In the genomic region with DNA sequence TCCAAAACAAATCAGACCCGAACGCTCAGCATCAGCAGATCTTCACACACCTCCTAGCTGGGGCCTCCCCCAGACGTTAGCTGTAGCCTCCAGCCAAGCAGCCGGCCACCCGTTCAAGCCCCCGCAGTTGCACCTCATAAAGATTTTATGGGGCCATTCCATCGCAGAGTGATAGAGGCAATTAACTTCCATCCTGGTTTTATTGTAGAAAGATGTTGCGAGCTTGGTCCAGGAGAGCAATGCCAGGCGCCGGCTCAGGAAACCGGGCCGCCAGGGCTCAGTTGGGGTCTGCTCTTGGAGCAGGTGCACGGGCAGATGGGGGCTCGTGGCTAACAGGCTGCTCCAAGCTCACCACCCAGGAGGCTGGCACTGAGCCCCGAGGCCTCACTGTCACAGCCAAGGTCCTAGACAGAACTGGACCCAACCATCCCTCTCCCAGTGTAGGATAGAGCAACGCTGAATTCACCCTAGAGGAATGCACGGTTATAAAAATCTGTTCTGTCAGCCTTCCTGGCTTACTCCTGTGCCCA, we compare ENCODE assay signal across 8 mouse cellular contexts. TPM values are rescaled to one million over a fixed set of nuclear protein-coding genes. Genes with fewer than 3 reads are reported as not detected.
DNase-seq lines count a peak whose midpoint lies in the region; ATAC-seq and TF ChIP-seq lines count a peak whose summit lies in the region.

No protein-coding gene starts in this region.

- no peak overlapping the region for H3K4me2 ChIP-seq in lung, embryonic 14.5 days
- peak overlapping the region; percentile 20; the same call in 1 of the 2 replicates for H3K4me2 ChIP-seq in limb, embryonic 11.5 days (ENCODE audit: low read depth, severe bottlenecking)

- H3K27me3 ChIP-seq in lung, embryonic 14.5 days (ENCODE audit: insufficient read depth, low read length): no peaks in the 10 kb centered on the region
- H3K27me3 ChIP-seq in limb, embryonic 11.5 days (ENCODE audit: control insufficient read depth, insufficient read depth, low read length): no peaks in the 10 kb centered on the region

- peaks cover 7% of the 10 kb centered on the region for H3K9me3 ChIP-seq in lung, embryonic 14.5 days (ENCODE audit: low read depth, low read length)
- H3K9me3 ChIP-seq in limb, embryonic 11.5 days (ENCODE audit: control insufficient read depth, low read length): no peaks in the 10 kb centered on the region; the same call in 1 of the 2 replicates

- H3K27ac ChIP-seq in lung, embryonic 14.5 days (ENCODE audit: low read depth): no peak overlapping the region
- no peak overlapping the region for H3K27ac ChIP-seq in limb, embryonic 11.5 days (replicated peaks; ENCODE audit: low read depth, low read length)

- TF ChIP-seq CTCF in lung, embryonic 14.5 days (IDR thresholded peaks at IDR 0.05; ENCODE audit: low read depth): no peak

- DNase-seq in embryo, embryonic 11 days: peak; percentile 23
- DNase-seq in embryo, embryonic 10 days (ENCODE audit: low spot score): no peak
- DNase-seq in lung, embryonic 14.5 days: peak; percentile 72
- no peak for DNase-seq in lung, postnatal 36 days
- peak; percentile 94 for DNase-seq in cerebellum, adult 8-10 months
- peak; percentile 84 for DNase-seq in limb, embryonic 11.5 days (ENCODE audit: low spot score)
- no peak for DNase-seq in gastrocnemius, postnatal 4 days (ENCODE audit: low spot score in 2 of 2)

- H3K36me3 ChIP-seq in lung, embryonic 14.5 days (ENCODE audit: insufficient read depth): no peaks in the 10 kb centered on the region
- no peaks in the 10 kb centered on the region for H3K36me3 ChIP-seq in limb, embryonic 11.5 days (ENCODE audit: control insufficient read depth, insufficient read depth, low read length)

- H3K9ac ChIP-seq in lung, embryonic 14.5 days: no peak overlapping the region
- no peak overlapping the region for H3K9ac ChIP-seq in limb, embryonic 11.5 days (ENCODE audit: low read length)

- no peaks in the 10 kb centered on the region; the same call in 1 of the 2 replicates for H3K4me1 ChIP-seq in lung, embryonic 14.5 days (ENCODE audit: insufficient read depth)
- H3K4me1 ChIP-seq in limb, embryonic 11.5 days (ENCODE audit: control insufficient read depth, insufficient read depth, low read length): peaks cover 15% of the 10 kb centered on the region

- peak; percentile 63; the same call in 1 of the 2 replicates for ATAC-seq in lung, embryonic 14.5 days (ENCODE audit: insufficient read depth)
- ATAC-seq in limb, embryonic 11.5 days (ENCODE audit: insufficient number of reproducible peaks, low FRiP score, low TSS enrichment, low read depth): peak; percentile 65; the same call in 1 of the 2 replicates
- ATAC-seq in erythroblast, adult 5-6 weeks (replicated peaks; ENCODE audit: low FRiP score, poor library complexity, severe bottlenecking): no peak

- 57% methylated on average over 17 of the region's 17 CpGs for WGBS in lung, embryonic 14.5 days
- 21% methylated on average over 17 of the region's 17 CpGs for WGBS in limb, embryonic 11.5 days

- no peak overlapping the region for H3K4me3 ChIP-seq in lung, embryonic 14.5 days (ENCODE audit: low read depth, low read length)
- no peak overlapping the region for H3K4me3 ChIP-seq in limb, embryonic 11.5 days (ENCODE audit: low read depth, low read length)

RNA-seq across cellular contexts. Expression of gene Castor2, which starts 25.9 kb away (rescaled TPM):
- polyA plus RNA-seq in lung, embryonic 14.5 days (2014; fragmentation: Nextera tagmentation; extraction: Ambion mirVana): 3.7 and 4.9 TPM in 2 replicates
- polyA plus RNA-seq in limb, embryonic 11.5 days (2014; fragmentation: Nextera tagmentation; extraction: Ambion mirVana): 9.2 and 11.8 TPM in 2 replicates
- total RNA-seq in erythroblast, adult 5-6 weeks (2015; ENCODE audit: low replicate concordance): 1.3 TPM in 1 of 2 replicates, not detected in the other
- total RNA-seq in erythroblast, adult 5-6 weeks (2017; ENCODE audit: low replicate concordance): 0.09 and 0.28 TPM in 2 replicates
- 100 to 1,000 TPM in 1 of 2 experiments, 10 to 100 TPM in 1; 92.5 to 118 TPM for total RNA-seq in gastrocnemius, postnatal 4 days (2021)

Comparison
In these comparisons a context has a peak if more than half of its experiments do, and no peak if none do; other contexts are left out.
1. DNase-seq: peak in embryo, embryonic 11 days (single experiment), lung, embryonic 14.5 days (single experiment), cerebellum, adult 8-10 months (single experiment) and limb, embryonic 11.5 days (single experiment); none in embryo, embryonic 10 days (single experiment), lung, postnatal 36 days (single experiment) and gastrocnemius, postnatal 4 days (0 of 2).
2. RNA of gene Castor2, which starts 25.9 kb away (total RNA-seq): 92.5 to 118 TPM in gastrocnemius, postnatal 4 days; 0.09 to 1.3 TPM in erythroblast, adult 5-6 weeks; every median in the first group is over 10 times any median in the second.